Mouse (Mus musculus): ENCODE results near the gene Nap1l4. TPM values are rescaled to one million over a fixed set of nuclear protein-coding genes. Genes with fewer than 3 reads are reported as not detected.

The Nap1l4 gene
- polyA plus RNA-seq, 1 experiment from 2014 or later = 192 TPM

- Histone ChIP-seq H3K27me3 (replicated peaks; ENCODE audit: control insufficient read depth, insufficient read depth, low read length) (no peaks in the 10 kb centered on the region), H3K4me1 (ENCODE audit: control insufficient read depth, insufficient read depth, low read length) (no peaks in the 10 kb centered on the region), H3K36me3 (ENCODE audit: control insufficient read depth, insufficient read depth, low read length) (peaks cover 16% of the 10 kb centered on the region; the same call in 1 of the 2 replicates), H3K4me2 (ENCODE audit: low read depth, low read length) (no peak overlapping the region), H3K4me3 (ENCODE audit: low read length) (no peak overlapping the region), H3K27ac (ENCODE audit: low read length) (no peak overlapping the region), H3K9ac (ENCODE audit: low read depth, low read length) (no peak overlapping the region), H3K9me3 (ENCODE audit: control insufficient read depth, low read length) (no peaks in the 10 kb centered on the region)
- WGBS = 91% methylated on average over 6 of the region's 6 CpGs
- no peak for ATAC-seq
Observed at GRCm38 (mm10) chr7:143565015-143565647, 16.2 kb upstream of the Nap1l4 start.

- 88% methylated on average over 5 of the region's 5 CpGs for WGBS
- Histone ChIP-seq H3K9ac (ENCODE audit: low read depth, low read length) (no peak overlapping the region), H3K27me3 (replicated peaks; ENCODE audit: control insufficient read depth, insufficient read depth, low read length) (no peaks in the 10 kb centered on the region), H3K27ac (ENCODE audit: low read length) (no peak overlapping the region), H3K4me1 (ENCODE audit: control insufficient read depth, insufficient read depth, low read length) (no peaks in the 10 kb centered on the region), H3K36me3 (ENCODE audit: control insufficient read depth, insufficient read depth, low read length) (peaks cover 10% of the 10 kb centered on the region; the same call in 1 of the 2 replicates), H3K4me3 (ENCODE audit: low read length) (no peak overlapping the region), H3K4me2 (ENCODE audit: low read depth, low read length) (no peak overlapping the region), H3K9me3 (ENCODE audit: control insufficient read depth, low read length) (no peaks in the 10 kb centered on the region)
- ATAC-seq = no peak
Observed at GRCm38 (mm10) chr7:143563787-143564186, 14.9 kb upstream of the Nap1l4 start.

GRCm38 (mm10) chr7:143557616-143558015 lies 8.7 kb upstream of the Nap1l4 start:
- WGBS = 94% methylated on average over 7 of the region's 7 CpGs
- no peak for ATAC-seq
- H3K36me3 ChIP-seq (ENCODE audit: control insufficient read depth, insufficient read depth, low read length) = peaks cover 13% of the 10 kb centered on the region; the same call in 1 of the 2 replicates
- H3K4me1 ChIP-seq (ENCODE audit: control insufficient read depth, insufficient read depth, low read length) = no peaks in the 10 kb centered on the region
- H3K27ac ChIP-seq (ENCODE audit: low read length) = no peak overlapping the region
- H3K4me2 ChIP-seq (ENCODE audit: low read depth, low read length) = no peak overlapping the region
- H3K9ac ChIP-seq (ENCODE audit: low read depth, low read length) = no peak overlapping the region
- H3K27me3 ChIP-seq (replicated peaks; ENCODE audit: control insufficient read depth, insufficient read depth, low read length) = no peaks in the 10 kb centered on the region
- no peaks in the 10 kb centered on the region for H3K9me3 ChIP-seq (ENCODE audit: control insufficient read depth, low read length)
- H3K4me3 ChIP-seq (ENCODE audit: low read length) = no peak overlapping the region

- H3K9me3 ChIP-seq (ENCODE audit: control insufficient read depth, low read length) = no peaks in the 10 kb centered on the region
- H3K9ac ChIP-seq (ENCODE audit: low read depth, low read length) = no peak overlapping the region
- 0 out of 2 replicates have a peak, but pooled peaks cover 13% of the 10 kb centered on the region for H3K36me3 ChIP-seq (ENCODE audit: control insufficient read depth, insufficient read depth, low read length)
- 0 out of 2 replicates have a peak, but pooled peaks have one; percentile 21 for ATAC-seq
- no peaks in the 10 kb centered on the region for H3K27me3 ChIP-seq (replicated peaks; ENCODE audit: control insufficient read depth, insufficient read depth, low read length)
- H3K4me1 ChIP-seq (ENCODE audit: control insufficient read depth, insufficient read depth, low read length) = no peaks in the 10 kb centered on the region
- no peak overlapping the region for H3K27ac ChIP-seq (ENCODE audit: low read length)
- no peak overlapping the region for H3K4me2 ChIP-seq (ENCODE audit: low read depth, low read length)
- H3K4me3 ChIP-seq (ENCODE audit: low read length) = no peak overlapping the region
- WGBS = 78% methylated on average over 8 of the region's 8 CpGs
Observed at GRCm38 (mm10) chr7:143556964-143557610, 8.2 kb upstream of the Nap1l4 start.

GRCm38 (mm10) chr7:143549588-143550220 lies 798 bp upstream of the Nap1l4 start:
- Histone ChIP-seq H3K36me3 (ENCODE audit: control insufficient read depth, insufficient read depth, low read length) (0 out of 2 replicates have a peak, but pooled peaks cover 4% of the 10 kb centered on the region), H3K4me3 (ENCODE audit: low read length) (peak overlapping the region; percentile 90), H3K4me1 (ENCODE audit: control insufficient read depth, insufficient read depth, low read length) (peaks cover 15% of the 10 kb centered on the region), H3K9ac (ENCODE audit: low read depth, low read length) (peak overlapping the region; percentile 77), H3K27ac (ENCODE audit: low read length) (peak overlapping the region; percentile 96), H3K9me3 (ENCODE audit: control insufficient read depth, low read length) (no peaks in the 10 kb centered on the region), H3K4me2 (ENCODE audit: low read depth, low read length) (peak overlapping the region; percentile 68), H3K27me3 (replicated peaks; ENCODE audit: control insufficient read depth, insufficient read depth, low read length) (no peaks in the 10 kb centered on the region)
- peak; percentile 7 for ATAC-seq
- WGBS = 27% methylated on average over 2 of the region's 2 CpGs

GRCm38 (mm10) chr7:143548231-143548961 lies 510 bp downstream of the Nap1l4 start:
- H3K27me3 ChIP-seq (replicated peaks; ENCODE audit: control insufficient read depth, insufficient read depth, low read length) = no peaks in the 10 kb centered on the region
- peaks cover 18% of the 10 kb centered on the region for H3K4me1 ChIP-seq (ENCODE audit: control insufficient read depth, insufficient read depth, low read length)
- H3K9me3 ChIP-seq (ENCODE audit: control insufficient read depth, low read length) = no peaks in the 10 kb centered on the region
- no peaks in the 10 kb centered on the region for H3K36me3 ChIP-seq (ENCODE audit: control insufficient read depth, insufficient read depth, low read length)
- ATAC-seq = peak; percentile 87
- peak overlapping the region; percentile 96 for H3K27ac ChIP-seq (ENCODE audit: low read length)
- H3K9ac ChIP-seq (ENCODE audit: low read depth, low read length) = peak overlapping the region; percentile 96
- peak overlapping the region; percentile 67 for H3K4me2 ChIP-seq (ENCODE audit: low read depth, low read length)
- peak overlapping the region; percentile 90 for H3K4me3 ChIP-seq (ENCODE audit: low read length)
- under 1% methylated on average over 63 of the region's 63 CpGs for WGBS

GRCm38 (mm10) chr7:143546554-143546953 lies 2.4 kb downstream of the Nap1l4 start:
- WGBS = 30% methylated on average over 2 of the region's 2 CpGs
- no peak for ATAC-seq
- no peak overlapping the region for H3K27ac ChIP-seq (ENCODE audit: low read length)
- H3K36me3 ChIP-seq (ENCODE audit: control insufficient read depth, insufficient read depth, low read length) = no peaks in the 10 kb centered on the region
- no peak overlapping the region for H3K4me3 ChIP-seq (ENCODE audit: low read length)
- no peaks in the 10 kb centered on the region for H3K27me3 ChIP-seq (replicated peaks; ENCODE audit: control insufficient read depth, insufficient read depth, low read length)
- no peak overlapping the region for H3K9ac ChIP-seq (ENCODE audit: low read depth, low read length)
- H3K9me3 ChIP-seq (ENCODE audit: control insufficient read depth, low read length) = no peaks in the 10 kb centered on the region
- peaks cover 21% of the 10 kb centered on the region for H3K4me1 ChIP-seq (ENCODE audit: control insufficient read depth, insufficient read depth, low read length)
- no peak overlapping the region for H3K4me2 ChIP-seq (ENCODE audit: low read depth, low read length)

- H3K4me1 ChIP-seq (ENCODE audit: control insufficient read depth, insufficient read depth, low read length) = peaks cover 17% of the 10 kb centered on the region
- no peaks in the 10 kb centered on the region for H3K9me3 ChIP-seq (ENCODE audit: control insufficient read depth, low read length)
- H3K36me3 ChIP-seq (ENCODE audit: control insufficient read depth, insufficient read depth, low read length) = no peaks in the 10 kb centered on the region; the same call in 1 of the 2 replicates
- no peak overlapping the region for H3K4me2 ChIP-seq (ENCODE audit: low read depth, low read length)
- H3K27ac ChIP-seq (ENCODE audit: low read length) = no peak overlapping the region
- WGBS = 93% methylated on average over 2 of the region's 2 CpGs
- H3K4me3 ChIP-seq (ENCODE audit: low read length) = no peak overlapping the region
- H3K27me3 ChIP-seq (replicated peaks; ENCODE audit: control insufficient read depth, insufficient read depth, low read length) = no peaks in the 10 kb centered on the region
- no peak for ATAC-seq
- H3K9ac ChIP-seq (ENCODE audit: low read depth, low read length) = no peak overlapping the region
Observed at GRCm38 (mm10) chr7:143544368-143544767, 4.5 kb downstream of the Nap1l4 start.

- H3K4me2 ChIP-seq (ENCODE audit: low read depth, low read length) = no peak overlapping the region
- no peak overlapping the region for H3K27ac ChIP-seq (ENCODE audit: low read length)
- H3K27me3 ChIP-seq (replicated peaks; ENCODE audit: control insufficient read depth, insufficient read depth, low read length) = no peaks in the 10 kb centered on the region
- no peaks in the 10 kb centered on the region for H3K9me3 ChIP-seq (ENCODE audit: control insufficient read depth, low read length)
- no peak overlapping the region for H3K4me3 ChIP-seq (ENCODE audit: low read length)
- 76% methylated on average over 1 of the region's 1 CpGs for WGBS
- peaks cover 18% of the 10 kb centered on the region for H3K36me3 ChIP-seq (ENCODE audit: control insufficient read depth, insufficient read depth, low read length)
- peaks cover 4% of the 10 kb centered on the region; the same call in 1 of the 2 replicates for H3K4me1 ChIP-seq (ENCODE audit: control insufficient read depth, insufficient read depth, low read length)
- H3K9ac ChIP-seq (ENCODE audit: low read depth, low read length) = no peak overlapping the region
- ATAC-seq = no peak
Observed at GRCm38 (mm10) chr7:143538671-143539070, 10.2 kb downstream of the Nap1l4 start.

Measured in intestine, embryonic 16.5 days (tissue).